Mouse (Mus musculus) left cerebral cortex, adult 11 months (tissue): Measurements from ENCODE around the gene Tspyl2.
"Not testable (repeated sequence)": the region's sequence is repeated elsewhere in the genome, so short reads cannot be mapped to it uniquely, and the experiment has no call there.

Experiments used
- DNase-seq: peaks from one replicate; pipeline ENCODE4 v3.0.0; 2022; ENCODE audit warnings: low spot score

Gene Tspyl2

DNA sequence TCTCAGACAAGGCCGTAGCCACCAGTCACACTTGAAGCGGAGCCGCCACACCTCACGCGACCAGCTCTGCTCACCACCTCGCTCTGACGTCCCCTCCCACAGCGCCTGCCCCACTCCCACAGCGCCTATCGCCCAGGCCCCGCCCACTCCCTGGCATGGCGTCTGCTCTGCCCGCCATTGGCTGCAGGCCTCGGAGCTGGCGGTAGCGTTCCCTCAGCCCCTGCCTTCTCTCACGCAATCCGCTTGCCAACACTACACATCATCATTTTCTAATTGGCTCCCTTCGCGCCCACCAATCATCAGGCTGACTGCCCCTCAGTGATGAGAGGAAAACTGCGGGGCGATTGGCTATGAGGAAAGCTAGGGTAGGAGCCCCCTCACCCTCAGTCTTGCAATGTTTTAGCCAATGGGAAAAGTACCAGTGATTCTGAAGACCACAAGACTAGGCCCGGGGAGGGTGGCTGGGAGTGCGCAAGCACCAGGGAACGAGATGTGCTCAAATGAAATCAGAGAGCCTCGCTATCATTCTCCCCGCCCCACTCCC, at the start of gene Tspyl2:
TSS of gene Tspyl2 (minus strand) at position 68 of the 544 bp plus-strand sequence.
- peak; percentile 94 for DNase-seq

DNA sequence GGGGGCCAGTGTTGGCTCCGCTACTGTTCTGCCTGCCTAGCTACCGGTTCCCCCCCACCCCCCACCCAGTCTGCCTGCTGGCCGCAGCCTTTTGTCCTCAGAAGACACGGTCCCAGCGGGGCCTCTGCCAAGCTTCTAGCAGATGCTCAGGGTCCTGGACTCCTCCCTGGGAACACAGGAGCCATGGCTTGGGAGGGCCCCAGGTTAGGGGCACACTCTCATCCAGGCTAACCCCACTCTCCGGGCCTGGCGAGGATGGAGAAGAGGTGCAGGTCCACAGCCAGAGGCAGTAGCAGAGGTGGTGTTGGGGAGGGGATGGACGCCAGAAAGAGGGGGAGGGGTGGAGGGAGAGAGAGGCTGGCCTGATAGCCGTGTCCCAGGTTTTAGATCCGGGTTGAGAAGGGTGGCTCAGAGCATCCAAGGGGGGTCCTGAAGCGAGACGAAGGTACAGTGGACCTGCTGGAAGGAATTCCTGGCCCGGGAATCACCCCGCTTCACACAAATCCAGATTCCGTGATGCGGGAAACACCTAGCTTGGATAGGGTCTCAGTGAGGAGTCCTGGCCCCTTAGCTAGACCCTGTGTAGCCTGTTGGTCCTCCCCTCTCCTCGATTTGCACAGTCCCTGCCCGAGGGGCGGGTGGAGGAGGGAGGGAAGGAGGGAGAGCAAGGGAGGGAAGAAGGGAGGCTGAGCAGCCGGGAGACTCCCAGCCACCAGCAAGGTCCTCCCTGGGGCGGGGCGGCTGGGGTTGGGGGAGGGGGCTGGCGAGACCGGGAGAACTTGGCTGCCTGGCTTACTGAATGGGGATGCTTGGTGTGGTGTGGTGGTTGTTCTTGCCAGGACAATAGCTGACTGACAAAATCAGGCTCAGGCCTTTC, 26.4 kb upstream of the Tspyl2 start, which contains the start of gene Gpr173:
TSS of gene Gpr173 (minus strand) at position 308 of the 877 bp plus-strand sequence.
- peak; percentile 33 for DNase-seq

DNA sequence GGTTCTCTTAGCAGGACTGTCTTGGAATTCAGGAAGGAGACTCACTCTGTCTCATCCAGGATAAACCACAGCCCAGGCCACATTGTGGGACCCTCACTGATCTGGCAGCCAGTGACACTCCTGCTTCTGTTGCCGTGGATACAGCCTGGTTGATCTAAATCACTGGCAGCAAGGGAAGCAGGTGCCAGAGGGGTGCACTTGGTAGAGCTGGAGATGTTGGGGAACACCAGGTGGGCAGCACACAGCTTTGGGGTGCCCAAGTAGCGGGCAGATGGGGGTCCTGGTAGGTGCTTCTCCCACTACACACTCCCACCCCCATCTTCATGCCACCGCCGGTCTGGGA, 25.8 kb upstream of the Tspyl2 start:
- no peak for DNase-seq

- no peak for DNase-seq
Observed at GRCm38 (mm10) chrX:152366418-152366817, 24.2 kb upstream of the Tspyl2 start.

- DNase-seq, result no peak
Observed at GRCm38 (mm10) chrX:152352553-152353153, 10.4 kb upstream of the Tspyl2 start.

DNA sequence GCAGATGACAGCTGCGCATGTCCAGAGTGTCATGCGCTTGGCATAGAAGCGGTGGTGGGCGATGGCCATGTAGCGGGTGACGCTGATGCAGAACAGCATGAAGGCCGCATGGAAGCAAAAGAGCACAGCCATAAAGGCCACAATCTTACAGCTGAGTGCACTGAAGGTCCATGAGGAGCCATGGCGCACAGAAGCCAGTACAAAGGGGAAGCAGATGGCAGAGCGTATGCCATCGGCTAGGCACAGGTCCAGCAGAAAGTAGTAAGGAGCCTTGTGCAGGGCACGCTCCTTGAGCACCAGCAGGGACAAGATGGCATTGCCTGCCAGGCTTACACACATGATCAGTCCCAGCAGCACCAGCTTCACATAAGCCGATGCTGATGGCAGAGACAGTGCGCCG, 4.8 kb upstream of the Tspyl2 start:
- no peak for DNase-seq

- no peak for DNase-seq
Observed at GRCm38 (mm10) chrX:152346587-152346986, 4.4 kb upstream of the Tspyl2 start.

DNA sequence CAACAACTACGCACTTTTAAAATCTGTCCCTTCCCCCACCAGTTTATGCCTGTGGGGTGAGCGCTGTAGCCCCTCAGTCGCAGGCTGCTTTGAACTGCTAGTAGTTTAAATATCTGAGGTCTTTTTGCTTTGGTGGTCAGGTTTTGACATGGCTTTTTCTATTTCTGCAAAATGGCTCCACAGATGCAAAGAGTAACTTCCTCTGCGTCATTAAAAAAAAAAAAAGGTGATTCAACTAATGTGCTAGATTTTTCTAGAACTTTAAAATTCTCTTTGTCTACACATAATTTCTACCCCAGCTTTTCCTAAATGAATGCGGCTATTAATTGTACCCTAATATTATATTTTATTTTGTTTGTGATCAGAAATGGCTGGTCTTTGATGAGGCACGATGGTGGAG, 678 bp upstream of the Tspyl2 start:
- DNase-seq, result no peak

GRCm38 (mm10) chrX:152341496-152341895, 729 bp downstream of the Tspyl2 start:
- DNase-seq, result no peak

DNA sequence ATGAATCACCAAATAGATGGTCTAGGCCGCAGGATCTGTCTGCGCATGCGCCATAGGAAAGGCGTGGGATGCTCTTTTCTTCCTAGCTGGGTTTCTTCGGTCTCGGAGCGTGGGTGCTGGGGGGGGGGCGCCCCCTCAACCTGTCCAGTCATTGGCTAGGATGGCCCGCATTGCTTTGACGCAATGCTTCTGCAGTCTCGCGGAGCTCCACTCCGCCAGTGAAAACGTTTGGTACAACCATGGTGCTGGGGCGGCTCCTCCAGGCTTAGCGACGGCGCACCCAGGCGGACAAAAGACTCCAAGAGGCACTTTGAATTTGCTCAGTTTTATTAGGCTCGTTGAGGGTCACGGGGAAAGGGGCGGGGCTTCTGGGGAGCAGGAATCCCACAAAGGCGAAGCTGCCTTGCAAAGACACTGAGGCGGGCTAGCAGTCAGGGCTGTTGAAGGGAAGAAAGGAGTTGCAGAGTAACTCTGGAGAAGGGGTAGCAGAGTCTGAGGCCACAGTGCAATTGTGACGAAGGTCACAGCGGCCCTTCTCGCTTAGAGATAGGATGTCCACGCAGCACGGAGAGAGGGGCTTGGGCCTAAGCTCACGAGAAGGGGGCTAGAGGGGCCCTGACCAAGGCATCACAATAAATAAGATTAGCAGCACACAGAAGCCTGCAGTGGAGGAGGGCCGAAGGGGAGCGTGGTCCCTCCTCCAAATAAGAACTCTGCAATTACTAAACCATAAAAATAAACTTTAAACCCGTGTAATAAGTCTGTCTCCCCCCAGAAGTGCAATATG, 5.5 kb downstream of the Tspyl2 start:
- DNase-seq, result peak; percentile 83

DNA sequence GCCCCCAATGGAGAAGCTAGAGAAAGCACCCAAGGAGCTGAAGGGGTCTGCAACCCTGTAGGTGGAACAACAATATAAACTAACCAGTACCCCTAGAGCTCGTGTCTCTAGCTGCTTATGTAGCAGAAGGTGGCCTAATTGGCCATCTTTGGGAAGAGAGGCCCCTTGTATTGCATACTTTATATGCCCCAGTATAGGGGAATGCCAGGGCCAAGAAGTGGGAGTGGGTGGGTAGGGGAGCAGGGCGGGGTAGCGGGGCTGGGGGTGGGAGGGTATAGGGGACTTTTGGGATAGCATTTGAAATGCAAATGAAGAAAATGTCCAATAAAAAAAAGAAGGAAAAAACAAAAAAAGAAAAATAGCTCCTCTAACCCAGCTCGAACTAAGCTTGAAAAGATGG, 6.1 kb downstream of the Tspyl2 start:
- DNase-seq, result not testable (repeated sequence)

GRCm38 (mm10) chrX:152329400-152329799, 12.8 kb downstream of the Tspyl2 start:
- DNase-seq, result not testable (repeated sequence)

DNA sequence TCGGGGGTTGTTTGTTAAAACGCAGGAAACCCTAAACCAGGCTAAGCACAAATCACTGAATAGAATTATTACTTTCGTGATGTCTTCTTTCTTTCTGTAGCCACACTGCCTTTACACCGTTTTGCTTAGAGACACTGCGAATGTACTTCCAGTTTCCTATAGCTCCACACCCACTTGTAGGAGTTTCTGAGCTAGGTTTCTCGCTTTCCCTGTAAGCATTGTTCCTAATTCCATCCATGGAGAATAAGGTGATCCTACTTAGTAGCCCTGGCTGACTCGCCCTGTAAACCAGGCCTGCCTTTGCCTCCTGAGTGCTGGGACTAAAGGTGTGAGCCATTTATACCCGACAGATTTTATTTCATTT, 14.6 kb downstream of the Tspyl2 start:
- DNase-seq, result no peak

- DNase-seq, result peak; percentile 77
Observed at GRCm38 (mm10) chrX:152326996-152327688, 15.1 kb downstream of the Tspyl2 start, which contains the start of gene Kantr. Gene Kantr, minus strand, starts transcription at chrX:152327495.

GRCm38 (mm10) chrX:152323584-152323983, 18.6 kb downstream of the Tspyl2 start:
- no peak for DNase-seq

GRCm38 (mm10) chrX:152322776-152323175, 19.4 kb downstream of the Tspyl2 start:
- DNase-seq, result no peak

- DNase-seq, result no peak
Observed at GRCm38 (mm10) chrX:152320535-152320934, 21.7 kb downstream of the Tspyl2 start.

DNA sequence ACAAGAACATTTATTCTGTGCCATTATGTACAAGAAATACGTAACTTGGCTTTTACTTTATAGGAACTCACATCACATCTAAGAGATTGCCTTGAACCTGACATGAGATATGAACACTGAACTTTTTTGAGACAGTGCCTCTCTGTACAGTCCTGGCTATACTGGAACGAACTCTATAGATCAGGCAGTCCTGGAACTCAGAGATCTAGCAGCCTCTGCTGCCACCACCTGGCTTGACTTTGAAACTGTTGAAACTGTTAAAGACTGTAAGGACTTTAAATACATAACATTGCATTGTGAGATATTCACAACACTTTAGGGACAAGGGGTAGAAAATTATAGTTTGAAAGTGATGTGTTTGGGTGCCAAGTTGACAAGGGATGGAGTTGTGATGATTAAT, 34.3 kb downstream of the Tspyl2 start:
- DNase-seq, result no peak

GRCm38 (mm10) chrX:152307371-152307770, 34.9 kb downstream of the Tspyl2 start:
- no peak for DNase-seq

DNA sequence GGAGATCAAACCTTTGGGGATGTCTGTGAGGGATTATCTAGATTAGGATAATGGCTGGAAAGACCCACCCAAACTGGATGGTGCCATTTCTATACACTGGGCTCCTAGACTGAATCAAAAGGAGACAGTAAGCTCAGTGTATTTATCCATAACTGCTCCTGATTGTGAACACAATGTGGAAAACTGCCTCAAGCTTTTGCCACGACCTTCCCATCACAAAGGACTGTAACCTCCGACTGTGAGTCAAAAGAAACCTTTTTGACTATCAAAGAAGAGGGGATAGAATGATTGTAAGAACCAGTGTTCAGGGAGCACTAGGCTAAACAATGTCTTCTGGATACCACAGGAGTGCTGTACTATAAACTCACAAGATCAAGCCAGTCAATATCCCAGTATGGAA, 36.0 kb downstream of the Tspyl2 start:
- DNase-seq, result no peak

DNA sequence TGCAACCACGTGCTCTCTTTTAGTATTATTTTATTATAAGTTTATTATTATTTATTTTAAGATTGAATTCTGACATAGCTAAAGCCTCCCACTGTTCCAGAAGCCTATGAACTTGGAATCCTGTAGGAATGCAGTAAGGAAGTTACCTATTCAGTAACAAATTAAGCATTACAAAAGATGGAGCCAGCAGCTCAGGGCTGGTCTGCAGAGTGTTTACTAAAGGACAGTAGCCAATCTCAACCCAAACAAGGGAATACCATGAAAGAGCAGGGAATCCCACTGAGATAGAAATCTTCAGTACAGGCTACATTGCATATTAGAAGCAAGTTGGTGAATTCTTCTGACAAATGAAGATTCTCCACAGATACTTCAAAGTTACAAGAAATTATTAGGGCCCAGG, 55.2 kb downstream of the Tspyl2 start:
- DNase-seq, result not testable (repeated sequence)
